Mouse (Mus musculus): ENCODE results near the gene Klhl10.
A peak's percentile ranks its signal among the peaks of the same experiment; 100 is the strongest.

GRCm38 (mm10) chr11:100397600-100398389 is 43.9 kb upstream of the Klhl10 start, which contains the start of gene Jup:
- TF ChIP-seq CTCF (IDR thresholded peaks at IDR 0.05; ENCODE audit: low read depth, low read length) (no peak), POLR2A (IDR thresholded peaks at IDR 0.05; ENCODE audit: extremely low read depth, insufficient read depth, low read length) (peak; percentile 97)

Measured in liver, adult 2 months (tissue).